Mouse (Mus musculus): ENCODE results near the gene Tmem63b. TPM values are rescaled to one million over a fixed set of nuclear protein-coding genes. Genes with fewer than 3 reads are reported as not detected.

The Tmem63b gene
- polyA plus RNA-seq, 1 experiment from 2014 or later: 31.2 TPM

Other genes starting within 250 kb of the Tmem63b start
- gene Spats1, start 211.5 kb downstream of the Tmem63b start, polyA plus RNA-seq (2014; fragmentation: Nextera tagmentation; extraction: Ambion mirVana): 1.8 TPM in 2 replicates
- 13.2 and 15.3 TPM in 2 replicates for gene Aars2, start 180.1 kb downstream of the Tmem63b start, polyA plus RNA-seq (2014; fragmentation: Nextera tagmentation; extraction: Ambion mirVana)
- 0.28 and 0.39 TPM in 2 replicates for gene Tcte1, start 163.5 kb downstream of the Tmem63b start, polyA plus RNA-seq (2014; fragmentation: Nextera tagmentation; extraction: Ambion mirVana)
- 0.47 and 0.55 TPM in 2 replicates for gene Tmem151b, start 137.2 kb downstream of the Tmem63b start, polyA plus RNA-seq (2014; fragmentation: Nextera tagmentation; extraction: Ambion mirVana)
- gene Nfkbie, start 131.2 kb downstream of the Tmem63b start, polyA plus RNA-seq (2014; fragmentation: Nextera tagmentation; extraction: Ambion mirVana): 2.7 and 2.9 TPM in 2 replicates
- gene Slc35b2, start 123.0 kb downstream of the Tmem63b start, polyA plus RNA-seq (2014; fragmentation: Nextera tagmentation; extraction: Ambion mirVana): 91.3 and 92.4 TPM in 2 replicates
- 1,215 and 1,233 TPM in 2 replicates for gene Hsp90ab1, start 113.6 kb downstream of the Tmem63b start, polyA plus RNA-seq (2014; fragmentation: Nextera tagmentation; extraction: Ambion mirVana)
- 84.7 and 87.8 TPM in 2 replicates for gene Slc29a1, start 87.3 kb downstream of the Tmem63b start, polyA plus RNA-seq (2014; fragmentation: Nextera tagmentation; extraction: Ambion mirVana)
- not detected in 2 replicates for gene Mymx, start 84.8 kb downstream of the Tmem63b start, polyA plus RNA-seq (2014; fragmentation: Nextera tagmentation; extraction: Ambion mirVana)
- 0.12 TPM in 1 of 2 replicates, not detected in the other for gene Capn11, start 27.6 kb downstream of the Tmem63b start, polyA plus RNA-seq (2014; fragmentation: Nextera tagmentation; extraction: Ambion mirVana)
- gene Mrpl14, start 583 bp downstream of the Tmem63b start, polyA plus RNA-seq (2014; fragmentation: Nextera tagmentation; extraction: Ambion mirVana): 148 and 155 TPM in 2 replicates
- 0.73 and 1.0 TPM in 2 replicates for gene 1600014C23Rik, start 46.9 kb upstream of the Tmem63b start, polyA plus RNA-seq (2014; fragmentation: Nextera tagmentation; extraction: Ambion mirVana)